Mouse (Mus musculus) brain, embryonic 14.5 days (tissue): ENCODE measurements around the gene Zw10. TPM values are rescaled to one million over a fixed set of nuclear protein-coding genes. Genes with fewer than 3 reads are reported as not detected.

Experiments
- DNase-seq: peaks from one replicate; pipeline ENCODE4 v3.0.0-alpha.2; 2011; ENCODE audit warnings: low read depth
- CTCF ChIP-seq: fragments of 200-500 bp; IDR thresholded peaks from 2 replicates; pipeline ENCODE4 v1.5.1; 2012; ENCODE audit warnings: inconsistent platforms, mild to moderate bottlenecking, moderate library complexity, borderline replicate concordance; ENCODE audit not compliant: insufficient read depth, insufficient read length; ENCODE audit errors: extremely low read depth
- POLR2A ChIP-seq: fragments of 200-500 bp; IDR thresholded peaks from 2 replicates; pipeline ENCODE4 v1.6.1; 2012; ENCODE audit warnings: mild to moderate bottlenecking, inconsistent platforms, borderline replicate concordance; ENCODE audit not compliant: poor library complexity, insufficient read depth, insufficient read length, severe bottlenecking; ENCODE audit errors: extremely low read depth
- polyA plus RNA-seq: library from polyadenylated mRNA; depleted of rRNA; stranded (reverse); fragments of >200 nt; gene quantifications from 2 replicates; pipeline ENCODE4 v1.2.3, GENCODE M21; 2012; rRNA removed

The Zw10 gene
- polyA plus RNA-seq: 28.9 and 36.7 TPM in 2 replicates

DNA sequence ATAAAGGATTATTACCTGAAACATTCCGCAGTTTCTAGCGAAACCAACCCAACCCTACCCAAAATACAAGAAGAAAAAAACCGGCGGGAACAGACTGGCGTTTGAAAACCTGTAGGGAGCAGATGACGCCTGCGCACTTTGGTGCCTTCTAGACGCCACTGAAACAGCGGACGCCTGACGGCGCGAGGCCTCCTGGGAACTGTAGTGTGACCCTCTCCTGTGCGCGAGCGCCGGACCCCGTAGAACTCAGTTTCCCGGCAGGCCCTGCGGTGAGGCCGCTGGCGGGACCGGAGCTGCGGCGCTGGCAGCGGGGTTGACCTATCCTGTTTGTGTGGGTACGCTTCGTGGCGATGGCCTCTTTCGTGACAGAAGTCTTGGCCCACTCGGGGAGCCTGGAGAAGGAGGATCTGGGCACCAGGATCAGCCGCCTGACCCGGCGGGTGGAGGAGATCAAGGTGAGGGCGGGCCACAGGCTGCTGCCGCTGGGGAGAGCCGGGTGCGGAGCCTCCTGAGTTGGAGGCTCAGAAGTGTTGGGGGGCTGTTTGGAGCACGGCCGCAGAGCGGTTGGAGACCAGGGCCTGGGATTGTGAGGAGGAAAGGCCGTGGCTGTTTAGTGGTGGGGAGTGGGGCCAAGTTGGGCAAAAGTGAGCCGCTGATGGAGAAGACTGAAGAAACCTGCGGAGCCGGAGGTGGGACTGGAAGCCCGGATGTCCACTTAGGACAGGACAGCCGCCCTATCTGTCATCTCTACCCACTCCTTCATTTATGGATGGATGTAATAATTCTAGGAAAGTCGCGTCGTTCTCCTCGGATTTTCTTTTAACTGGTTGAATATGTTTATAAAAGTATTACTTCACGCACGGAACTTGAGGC is at the start of gene Zw10:
TSS of gene Zw10 (plus strand) at position 281 of the 873 bp plus-strand sequence.
- TF ChIP-seq POLR2A: peak; percentile 64; the same call in 1 of the 2 replicates
- no peak for TF ChIP-seq CTCF
- peak; percentile 99 for DNase-seq

- DNase-seq: no peak
- TF ChIP-seq POLR2A: no peak
- no peak for TF ChIP-seq CTCF
Observed at GRCm38 (mm10) chr9:49015824-49016223, 39.6 kb upstream of the Zw10 start.

GRCm38 (mm10) chr9:49021289-49021688 is 34.1 kb upstream of the Zw10 start:
- no peak for DNase-seq
- TF ChIP-seq CTCF (no peak), POLR2A (no peak)

DNA sequence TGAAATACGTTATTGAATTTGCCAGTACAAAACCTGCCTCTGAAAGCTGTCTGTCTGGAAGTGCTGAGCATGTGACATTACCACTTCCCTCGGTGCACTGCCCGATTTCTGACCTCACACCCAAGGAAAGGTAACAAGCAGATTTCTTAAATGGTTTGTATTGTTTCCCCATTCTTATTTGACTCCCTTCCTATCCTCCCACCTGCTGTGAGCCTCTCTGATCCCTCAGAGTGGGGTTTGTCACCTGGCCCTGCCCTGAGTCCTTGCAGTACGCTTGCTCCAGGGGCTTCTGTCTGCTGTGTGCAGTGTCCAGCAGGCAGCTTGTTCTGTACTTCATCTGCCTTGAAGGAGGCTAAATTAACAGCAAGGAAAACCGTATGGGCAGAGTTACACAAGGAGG is 31.5 kb upstream of the Zw10 start:
- DNase-seq: no peak
- TF ChIP-seq POLR2A (no peak), CTCF (no peak)

GRCm38 (mm10) chr9:49024529-49024928 is 30.9 kb upstream of the Zw10 start:
- TF ChIP-seq CTCF: no peak
- no peak for TF ChIP-seq POLR2A
- DNase-seq: no peak

- DNase-seq: no peak
- TF ChIP-seq POLR2A: no peak
- TF ChIP-seq CTCF: no peak
Observed at GRCm38 (mm10) chr9:49034764-49035163, 20.6 kb upstream of the Zw10 start.

DNA sequence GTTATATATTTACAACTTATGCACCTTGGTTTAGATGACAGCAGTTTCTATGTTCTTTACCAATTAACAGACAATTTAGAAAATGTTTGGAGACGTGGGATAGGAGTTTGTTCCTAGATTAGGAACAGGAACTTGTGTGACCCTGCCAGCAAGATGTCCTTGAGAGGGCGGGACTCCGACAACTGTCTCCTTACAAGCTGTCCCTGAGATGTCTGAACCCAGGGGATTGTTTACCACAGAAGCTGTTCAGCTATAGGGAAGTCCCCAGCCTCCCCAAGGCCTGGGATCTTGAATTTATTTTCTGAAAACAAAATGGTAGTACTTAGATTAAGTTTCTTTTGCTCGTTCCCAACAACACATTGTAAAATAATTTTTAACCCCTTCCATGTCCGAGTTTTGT is 4.5 kb upstream of the Zw10 start:
- DNase-seq: no peak
- TF ChIP-seq CTCF: no peak
- no peak for TF ChIP-seq POLR2A

DNA sequence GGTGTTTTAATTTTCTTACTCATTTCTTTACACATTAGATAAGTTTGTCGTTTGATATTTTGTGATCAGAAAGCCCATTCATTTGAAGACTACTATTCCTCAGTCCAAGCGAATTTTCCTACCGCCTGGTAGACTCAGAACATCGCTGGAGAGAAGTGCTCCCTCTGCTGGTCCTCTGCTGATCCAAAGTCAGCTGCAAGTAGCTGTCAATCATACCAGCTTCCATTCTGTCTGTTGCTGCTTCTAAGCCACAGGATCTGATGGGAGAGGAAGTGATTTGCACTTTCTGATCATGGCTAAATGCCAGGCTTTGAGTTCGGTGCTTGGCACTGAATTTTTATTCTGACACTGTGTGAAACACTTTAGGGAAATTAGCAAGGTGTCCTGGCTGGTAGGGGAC is 4.1 kb upstream of the Zw10 start:
- no peak for TF ChIP-seq POLR2A
- peak; percentile 85; the same call in 1 of the 2 replicates for TF ChIP-seq CTCF
- DNase-seq: peak; percentile 85

DNA sequence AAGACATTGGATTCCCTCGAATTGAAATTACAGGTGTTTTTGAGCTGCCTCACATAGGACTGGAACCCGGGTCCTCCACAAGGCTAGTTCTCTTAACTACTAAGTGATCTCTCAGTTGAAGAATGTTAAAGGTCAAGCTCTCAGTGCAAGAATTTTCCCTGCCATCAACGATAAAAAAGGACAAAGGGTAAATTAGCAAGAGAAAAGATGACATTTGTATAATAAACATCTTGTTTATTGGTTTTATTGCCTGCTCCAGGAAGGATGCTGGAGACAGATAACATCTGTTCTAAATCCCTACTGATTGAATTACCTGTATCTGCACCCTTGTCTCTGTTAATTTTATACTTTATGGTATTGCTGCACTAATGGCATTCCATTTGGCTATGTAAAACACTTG is 1.4 kb upstream of the Zw10 start:
- TF ChIP-seq POLR2A (no peak), CTCF (no peak)
- no peak for DNase-seq

GRCm38 (mm10) chr9:49076847-49077246 is 21.4 kb downstream of the Zw10 start:
- TF ChIP-seq CTCF: no peak
- no peak for TF ChIP-seq POLR2A
- no peak for DNase-seq

DNA sequence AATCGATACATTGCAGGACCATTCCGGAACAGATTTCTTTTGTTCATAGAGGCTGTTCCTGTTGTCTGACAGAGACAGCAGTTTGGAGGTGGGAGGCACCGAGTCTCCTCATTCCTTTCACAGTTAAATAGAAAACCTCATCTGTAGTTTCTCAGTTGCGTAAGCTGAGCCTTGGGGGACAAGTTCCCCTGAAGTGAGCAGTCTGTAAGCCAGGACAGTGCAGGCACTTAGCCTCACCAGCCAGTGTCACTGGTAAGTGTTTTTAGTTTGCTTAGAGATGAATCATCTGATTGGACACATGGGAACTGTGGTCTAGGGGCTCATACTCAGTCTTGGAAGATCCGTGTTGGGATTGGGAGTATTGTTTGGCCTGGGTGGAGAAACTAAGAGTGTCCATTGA is 25.7 kb downstream of the Zw10 start, which contains the start of gene Tmprss5:
TSS of gene Tmprss5 (plus strand) at position 154 of the 400 bp plus-strand sequence.
- no peak for DNase-seq
- TF ChIP-seq POLR2A (no peak), CTCF (no peak)

- TF ChIP-seq POLR2A: no peak
- TF ChIP-seq CTCF: peak; percentile 93
- peak; percentile 88 for DNase-seq
Observed at GRCm38 (mm10) chr9:49081561-49081960, 26.1 kb downstream of the Zw10 start.
